5 mouse cellular contexts compared by ENCODE assay signal in the genomic region with DNA sequence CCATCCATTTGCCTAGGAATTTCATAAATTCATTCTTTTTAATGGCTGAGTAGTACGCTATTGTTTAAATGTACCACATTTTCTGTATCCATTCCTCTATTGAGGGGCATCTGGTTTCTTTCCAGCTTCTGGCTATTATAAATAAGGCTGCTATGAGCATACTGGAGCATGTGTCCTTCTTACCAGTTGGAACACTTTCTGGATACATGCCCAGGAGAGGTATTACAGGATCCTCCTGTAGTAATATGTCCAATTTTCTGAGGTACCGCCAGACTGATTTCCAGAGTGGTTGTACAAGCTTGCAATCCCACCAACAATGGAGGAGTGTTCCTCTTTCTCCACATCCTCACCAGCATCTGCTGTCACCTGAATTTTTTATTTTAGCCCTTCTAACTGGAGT.
DNase-seq lines count a peak whose midpoint lies in the region.

No protein-coding gene starts in this region.

- DNase-seq in brain, adult 2 months (ENCODE audit: low read depth, low spot score) = peak; percentile 83
- peak; percentile 27 for DNase-seq in cerebellum, adult 8-10 months
- peak; percentile 56 for DNase-seq in cerebellum, adult 9-11 months
- peak; percentile 34 to 69 for DNase-seq in cerebellum, postnatal 14 days
- peak; percentile 44 for DNase-seq in heart, adult 11 months

Comparison
In these comparisons a context has a peak if more than half of its experiments do, and no peak if none do; other contexts are left out.
1. Peak in every context shown above with its lines: DNase-seq.
2. DNase-seq: peak in every context shown above with its lines; median percentile 83 in brain, adult 2 months; 56 in cerebellum, adult 9-11 months; 52 in cerebellum, postnatal 14 days; 44 in heart, adult 11 months; 27 in cerebellum, adult 8-10 months.